Mouse (Mus musculus): ENCODE data around the gene Ccdc159.

The Ccdc159 gene

DNA sequence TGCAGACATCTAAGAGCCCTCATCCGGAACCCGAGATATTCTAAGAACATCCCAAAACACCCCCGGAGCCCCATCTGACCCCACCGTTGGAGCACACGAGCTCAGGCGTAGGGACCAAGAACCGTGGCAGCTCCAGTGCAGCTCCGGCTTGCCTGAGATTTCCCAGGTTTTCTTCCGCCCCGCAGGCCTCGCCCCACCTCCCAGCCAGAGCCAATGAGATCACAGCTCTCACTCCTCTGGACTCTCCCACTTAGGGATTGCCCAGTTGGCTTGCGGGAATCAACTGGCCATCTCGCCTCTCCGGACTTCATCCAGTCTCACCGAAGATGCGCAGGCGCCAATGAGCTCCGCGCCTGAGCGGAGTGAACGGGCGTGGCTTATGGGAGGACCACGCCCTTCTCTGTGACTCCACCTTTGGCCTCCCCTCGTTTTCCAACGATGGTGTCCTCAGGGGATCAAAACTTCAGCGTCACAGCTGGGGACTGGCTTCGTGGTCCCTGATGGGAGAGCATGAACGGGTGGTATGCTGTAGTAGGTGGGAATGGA, at the start of gene Ccdc159, which contains the start of gene Tmem205:
Gene Ccdc159, plus strand, starts transcription at position 264 of the 546 bp plus-strand sequence.
Gene Tmem205, minus strand, starts transcription at position 349 of the 546 bp plus-strand sequence.
- peak; percentile 97 for DNase-seq

DNA sequence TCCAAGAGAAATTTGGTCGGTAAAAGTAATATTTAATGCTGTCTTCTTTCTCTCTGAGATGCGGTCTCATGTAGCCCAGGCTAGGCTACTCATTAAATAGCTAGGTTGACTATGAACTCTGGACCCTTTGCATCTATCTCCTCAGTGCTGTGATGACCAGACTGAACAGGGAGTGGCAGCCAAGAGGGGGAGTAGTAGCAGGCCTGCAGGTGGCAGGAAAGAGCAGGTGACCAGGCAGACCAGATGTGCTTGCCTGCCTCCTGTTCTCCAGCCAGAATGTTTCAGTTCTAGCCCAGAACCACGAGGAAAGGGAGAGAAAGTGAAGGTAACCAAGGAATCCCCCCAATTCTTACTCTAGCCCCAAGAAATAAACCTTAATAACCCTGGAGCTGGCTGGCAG, 38.0 kb upstream of the Ccdc159 start:
- DNase-seq: no peak

DNA sequence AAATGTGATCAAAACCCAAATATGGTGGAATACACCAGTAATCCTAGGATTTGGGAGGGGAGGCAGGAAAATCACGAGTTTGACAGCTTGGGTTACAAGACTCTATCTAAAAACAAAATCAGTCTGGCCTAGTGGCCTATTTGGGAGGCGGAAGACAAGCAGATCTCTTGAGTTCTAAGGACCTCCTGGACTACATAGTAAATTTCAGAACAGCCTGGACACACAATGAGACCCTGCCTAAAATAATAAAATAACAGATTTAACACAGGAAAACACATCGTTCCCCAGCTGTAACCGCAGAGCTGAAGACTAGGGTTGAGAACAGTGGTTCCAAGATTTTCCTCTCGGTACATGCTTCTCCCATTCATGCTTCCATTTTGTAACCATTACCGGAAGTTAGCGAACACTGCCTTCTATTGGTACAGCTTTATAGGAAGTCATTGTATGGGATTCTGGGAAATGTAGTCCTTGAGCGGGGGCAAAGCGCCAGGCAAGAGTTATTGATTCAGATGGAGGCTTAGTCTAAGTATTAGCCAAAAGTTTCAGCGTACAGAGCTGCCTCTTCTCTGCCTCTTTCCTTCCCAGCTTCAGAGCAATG, 25.9 kb upstream of the Ccdc159 start:
- DNase-seq: peak; percentile 77

DNA sequence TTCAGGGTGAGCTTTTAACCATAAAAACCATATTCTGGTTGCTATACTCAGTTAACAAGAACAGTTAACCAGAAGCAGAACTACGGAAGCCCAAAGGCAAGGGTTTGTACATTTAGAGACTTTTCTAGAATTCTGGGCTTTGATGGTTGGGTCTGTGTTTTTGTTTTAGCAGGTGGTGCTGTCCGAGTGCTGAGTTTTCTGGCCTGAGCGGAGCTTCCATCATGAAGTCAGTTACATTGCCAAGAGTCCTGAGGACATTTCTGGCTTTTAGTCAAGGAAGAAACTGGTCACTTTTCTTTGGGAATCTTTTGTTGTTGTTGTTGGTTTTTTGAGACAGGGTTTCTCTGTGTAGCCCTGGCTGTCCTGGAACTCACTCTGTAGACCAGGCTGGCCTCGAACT, 23.2 kb upstream of the Ccdc159 start:
- DNase-seq: no peak

DNA sequence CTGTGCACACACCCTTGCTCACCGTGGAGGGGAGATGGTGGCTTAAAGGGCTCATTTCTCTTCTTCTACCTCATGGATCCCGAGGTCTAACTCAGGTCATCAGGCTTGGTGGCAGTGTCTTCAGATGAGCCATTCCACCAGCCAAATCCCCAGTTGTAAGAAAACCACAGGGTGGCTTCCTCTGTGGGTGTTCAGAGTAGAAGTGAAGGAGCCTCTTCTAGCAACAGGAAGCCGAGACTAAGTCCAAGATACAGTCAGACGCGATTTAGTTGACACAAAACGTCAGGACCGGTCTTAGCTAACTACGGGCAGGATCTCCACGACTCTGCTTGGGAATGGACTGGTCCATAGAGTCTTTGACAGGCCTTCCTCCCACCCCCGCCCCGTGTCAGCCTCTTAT, 19.1 kb upstream of the Ccdc159 start:
- DNase-seq: no peak

DNA sequence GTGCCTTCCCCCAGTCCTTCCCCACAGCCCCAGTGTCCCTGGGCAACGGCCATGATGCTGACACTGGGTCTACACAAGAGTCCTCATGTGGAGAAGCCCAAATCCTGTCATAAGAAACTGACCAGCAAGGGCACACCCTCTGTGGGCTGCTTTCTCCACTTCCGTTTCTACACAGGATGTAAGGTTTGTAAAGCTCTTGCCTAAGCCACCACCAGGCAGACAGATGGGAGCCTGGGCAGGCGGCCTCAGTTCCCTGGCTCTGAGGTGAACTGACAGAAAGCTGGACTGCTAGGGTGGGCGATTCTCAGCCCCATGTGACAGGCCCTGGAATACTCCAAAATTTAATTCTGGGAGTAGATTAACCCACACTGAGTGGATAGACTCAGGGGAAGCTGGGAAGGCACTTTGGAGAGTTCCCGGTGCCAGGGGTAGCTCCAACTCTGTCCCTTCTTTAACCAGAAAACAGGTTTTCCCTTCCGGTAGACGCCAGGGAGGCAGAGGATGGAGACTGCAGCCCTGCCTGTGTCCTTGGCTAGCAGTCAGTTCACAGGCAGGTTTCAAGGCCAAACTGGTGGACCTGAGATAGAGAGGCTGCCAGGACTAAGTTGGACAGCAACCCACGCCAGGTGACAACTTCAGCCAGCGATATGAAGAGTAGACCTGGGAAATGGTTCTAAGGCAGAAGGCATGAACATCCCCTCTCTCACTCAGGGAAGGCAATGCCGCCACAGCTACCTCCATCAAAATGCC, 17.6 kb upstream of the Ccdc159 start:
- DNase-seq: no peak

DNA sequence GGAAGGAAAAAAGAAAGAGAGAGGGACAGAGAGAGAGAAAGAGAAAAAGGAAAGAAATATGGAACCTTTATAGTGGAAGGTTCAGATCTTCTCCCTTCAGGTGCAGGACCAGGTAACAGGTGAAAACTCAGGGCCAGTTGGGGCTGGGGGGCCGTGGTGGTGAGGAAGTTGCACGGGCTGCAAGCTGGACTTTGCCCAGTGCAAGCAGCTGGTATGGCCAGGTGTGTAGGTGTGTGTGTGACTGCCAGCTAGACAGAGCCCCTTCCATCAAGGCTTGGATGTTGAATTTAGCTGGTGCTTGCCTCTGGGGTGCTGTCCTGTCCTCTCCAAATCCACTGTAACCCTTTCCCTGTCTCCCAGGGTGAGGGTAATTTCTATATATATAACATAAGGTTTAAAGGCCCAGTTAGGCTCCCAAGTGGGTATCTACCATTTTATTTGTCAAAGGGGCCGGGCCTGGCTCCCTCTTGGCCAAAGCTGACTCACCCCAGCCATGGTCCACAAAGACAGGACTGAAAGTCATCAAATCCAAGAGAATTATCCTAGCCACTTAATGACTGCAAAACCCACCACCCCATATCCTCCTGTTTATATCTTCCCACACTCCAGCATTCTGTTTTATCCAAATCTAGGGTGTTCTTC, 10.3 kb upstream of the Ccdc159 start:
- no peak for DNase-seq

DNA sequence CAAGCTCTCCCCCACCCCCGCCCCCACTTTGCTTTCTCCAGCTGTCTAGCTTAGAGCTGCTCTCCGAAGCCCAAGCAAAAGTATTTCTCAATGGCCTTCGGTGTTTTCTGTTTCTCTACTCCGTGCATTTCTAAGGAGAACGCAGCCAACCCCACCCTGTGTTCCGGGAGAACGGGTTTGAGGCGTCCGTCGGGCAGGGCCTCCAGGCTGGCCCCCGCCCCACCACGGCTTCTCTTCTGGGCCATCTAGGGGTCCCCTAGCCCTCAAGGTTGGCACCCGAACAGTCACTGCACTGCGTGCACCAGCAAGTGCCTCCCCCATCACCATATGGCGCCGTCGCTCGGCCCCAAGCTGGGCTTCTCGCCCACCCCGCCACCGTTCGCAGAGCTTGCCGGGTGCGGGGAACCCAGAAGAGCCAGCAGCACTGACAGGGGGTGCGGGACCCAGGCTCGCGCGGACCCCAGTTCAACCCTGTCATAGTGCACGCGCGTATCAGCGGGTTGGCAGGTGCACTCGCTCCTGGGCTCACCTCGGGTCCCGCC, 9.7 kb upstream of the Ccdc159 start:
- no peak for DNase-seq

DNA sequence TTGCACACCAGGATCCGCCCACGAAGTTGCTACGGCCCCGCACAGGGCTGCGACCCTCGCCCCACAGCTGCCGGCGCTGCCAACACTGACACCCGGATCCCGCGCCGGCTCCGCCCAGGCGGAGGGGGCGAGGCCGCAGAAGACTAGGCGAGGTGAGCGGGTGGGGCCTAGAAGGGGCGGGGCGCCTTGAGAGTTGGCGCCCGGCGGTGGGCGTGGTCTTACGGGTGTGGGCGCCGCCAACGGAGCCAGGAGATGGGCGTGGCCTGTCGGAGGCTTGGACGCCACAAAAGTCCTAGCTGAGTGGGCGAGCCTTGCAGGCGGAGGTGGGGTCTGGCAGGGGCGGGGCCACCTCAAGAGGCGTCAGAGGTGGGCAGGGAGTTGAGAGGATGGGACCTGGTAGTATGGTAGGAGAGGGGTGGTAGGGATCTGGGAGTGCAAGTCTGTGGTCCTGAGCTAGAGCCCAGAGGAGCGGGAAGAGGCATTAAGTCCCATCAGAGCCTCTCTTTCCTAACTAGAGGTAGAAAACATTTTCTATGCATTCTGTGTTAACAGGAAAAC, 9.2 kb upstream of the Ccdc159 start, which contains the start of gene Rab3d:
Gene Rab3d, minus strand, starts transcription at position 158 of the 558 bp plus-strand sequence.
- peak; percentile 99 for DNase-seq

DNA sequence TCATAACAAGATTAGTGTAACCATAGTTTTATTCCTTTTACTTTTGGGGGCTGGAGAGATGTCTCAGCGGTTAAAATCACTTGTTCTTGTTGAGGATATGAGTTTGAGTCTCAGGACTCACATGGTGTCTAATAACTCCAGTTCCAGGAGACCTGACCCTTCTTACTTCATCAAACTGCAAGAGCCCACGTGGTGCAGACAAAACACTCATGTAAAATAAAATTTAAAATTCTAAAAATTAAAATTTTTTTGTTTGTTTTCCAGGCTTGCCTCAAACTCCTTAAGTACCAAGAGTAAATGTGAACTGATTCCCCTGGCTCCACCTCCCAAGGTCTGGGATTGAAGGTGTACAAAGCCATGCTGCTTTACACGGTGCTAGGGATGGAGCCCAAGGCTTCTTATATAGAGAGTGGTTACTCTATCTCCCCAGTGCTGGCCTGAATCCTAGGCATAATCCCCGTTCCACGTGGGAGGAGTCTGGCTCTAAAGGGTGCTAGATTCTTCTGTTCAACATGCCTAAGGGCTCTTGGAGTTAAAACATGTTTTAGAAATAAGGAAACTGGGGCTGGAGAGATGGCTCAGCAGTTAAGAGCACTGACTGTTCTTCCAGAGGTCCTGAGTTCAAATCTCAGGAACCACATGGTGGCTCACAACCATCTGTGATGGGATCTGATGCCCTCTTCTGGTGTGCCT, 8.4 kb upstream of the Ccdc159 start:
- DNase-seq: no peak

DNA sequence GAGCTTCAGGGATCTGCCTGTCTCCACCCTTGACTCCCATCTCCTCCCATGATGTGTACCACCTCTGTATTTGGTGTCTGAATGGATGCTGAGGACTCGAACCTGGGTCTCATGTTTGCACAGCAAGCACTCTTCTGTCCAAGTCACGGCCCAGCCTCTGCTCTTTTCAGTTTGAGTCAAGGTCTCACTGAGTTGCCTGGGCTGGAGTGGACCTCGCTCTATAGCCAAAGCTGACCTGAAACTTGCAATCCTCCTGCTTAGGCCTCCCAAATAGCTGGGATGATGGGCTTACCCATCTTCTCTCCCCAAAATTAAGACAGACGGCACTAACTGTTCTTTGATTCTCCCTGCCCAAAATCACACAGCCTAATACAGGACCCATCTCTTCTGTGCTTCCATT, 4.2 kb upstream of the Ccdc159 start:
- DNase-seq: no peak

DNA sequence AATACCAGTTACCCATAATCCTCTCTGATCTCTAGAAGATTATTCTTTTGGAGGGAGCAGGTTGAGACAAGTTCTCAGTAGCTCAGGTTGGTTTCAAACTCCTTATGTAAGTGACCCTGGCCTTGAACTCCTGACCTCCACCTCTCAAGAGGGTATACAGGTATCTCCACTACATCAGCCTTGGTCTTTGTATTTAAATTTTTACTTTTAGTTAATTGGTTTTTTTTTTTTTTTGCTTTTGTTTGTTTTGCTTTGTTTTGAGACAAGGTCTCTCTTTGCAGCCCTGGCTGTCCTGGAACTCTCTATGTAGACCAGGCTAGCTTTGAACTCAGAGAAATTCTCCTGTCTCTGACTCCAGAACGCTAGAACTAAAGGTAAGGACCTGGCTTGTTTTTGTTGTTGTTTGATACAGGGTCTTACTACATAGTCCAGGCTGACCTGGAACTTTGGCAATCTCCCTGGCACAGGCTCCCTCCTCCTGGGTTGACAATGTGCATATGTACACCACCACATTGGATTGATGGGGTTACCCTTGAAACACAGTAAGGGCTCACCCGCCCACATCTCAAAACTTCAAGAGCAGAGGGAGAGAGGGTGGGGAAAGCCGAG, 3.7 kb upstream of the Ccdc159 start:
- no peak for DNase-seq

DNA sequence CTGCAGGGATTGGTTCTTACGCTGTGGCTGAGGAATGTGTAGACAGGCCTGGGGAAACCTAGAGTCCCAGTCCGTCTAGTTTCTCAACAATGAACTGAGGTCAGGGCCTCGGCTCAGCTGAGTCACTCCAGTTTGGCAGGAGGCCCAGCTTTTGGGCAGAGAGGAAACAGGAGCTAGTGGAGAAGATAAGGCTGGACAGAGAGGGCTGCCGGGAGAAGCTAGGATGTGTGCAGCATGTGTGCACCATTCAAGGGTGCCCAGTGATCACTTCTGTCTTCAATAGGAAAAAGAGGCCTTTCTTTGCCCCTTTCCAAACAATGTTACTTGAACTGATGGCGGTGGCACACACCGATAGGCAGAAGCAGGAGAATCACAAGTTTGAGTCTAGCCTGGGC, 3.2 kb upstream of the Ccdc159 start:
- DNase-seq: peak; percentile 92

DNA sequence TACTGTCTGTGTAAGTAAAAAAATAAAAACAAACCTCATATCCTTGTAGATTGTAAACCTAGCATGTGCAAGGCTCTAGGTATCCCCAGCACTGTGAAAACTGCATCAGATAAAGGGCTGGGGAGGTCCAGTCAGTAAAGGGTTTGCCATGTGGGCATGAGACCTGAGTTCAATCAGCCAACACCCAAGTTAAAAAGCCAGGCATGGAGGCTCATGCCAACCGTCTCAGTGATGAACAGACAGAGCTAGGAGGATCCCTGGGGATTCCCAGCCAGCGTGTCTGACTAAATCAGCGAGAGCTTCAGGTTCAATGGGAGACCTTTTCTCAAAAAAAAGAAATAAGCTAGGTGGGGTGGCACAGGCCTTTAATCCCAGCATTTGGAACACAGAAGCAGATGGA, 2.2 kb upstream of the Ccdc159 start:
- no peak for DNase-seq

DNA sequence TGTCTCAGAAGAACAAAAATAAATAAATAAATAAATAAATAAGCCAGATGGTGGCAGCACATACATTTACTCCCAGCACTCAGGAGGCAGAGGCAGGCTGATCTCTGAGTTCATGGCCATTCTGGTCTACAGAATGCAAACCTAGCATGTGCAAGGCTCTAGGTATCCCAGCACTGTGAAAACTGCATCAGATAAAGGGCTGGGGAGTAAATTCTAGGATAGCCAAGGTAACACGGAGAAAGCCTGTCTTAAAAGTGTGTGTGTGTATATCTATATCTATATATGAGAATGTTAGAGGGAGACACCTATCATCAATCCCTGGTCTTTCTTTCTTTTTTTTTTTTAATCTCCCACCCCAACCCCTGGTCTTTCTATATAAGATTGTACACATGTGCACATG, 1.8 kb upstream of the Ccdc159 start:
- DNase-seq: no peak

DNA sequence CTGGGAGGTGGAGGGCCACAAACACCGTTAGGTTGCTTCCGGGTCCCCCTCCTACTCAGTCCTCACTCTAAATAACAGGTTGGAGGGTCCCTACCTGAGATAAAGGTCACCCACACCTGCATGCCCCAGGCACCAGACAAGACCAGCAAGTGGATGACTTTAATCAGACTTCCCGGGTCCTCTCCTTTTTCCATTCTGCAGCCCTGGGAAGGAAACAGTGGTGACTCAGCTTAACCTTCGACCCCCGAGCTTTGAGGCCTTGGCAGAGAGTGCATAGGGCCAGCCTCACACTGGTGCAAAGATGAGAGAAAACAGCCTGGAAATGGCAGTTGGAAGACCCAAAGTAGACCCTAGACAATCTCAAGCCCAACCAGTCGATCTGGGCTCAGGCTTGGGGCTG, 1.1 kb upstream of the Ccdc159 start:
- DNase-seq: peak; percentile 40

DNA sequence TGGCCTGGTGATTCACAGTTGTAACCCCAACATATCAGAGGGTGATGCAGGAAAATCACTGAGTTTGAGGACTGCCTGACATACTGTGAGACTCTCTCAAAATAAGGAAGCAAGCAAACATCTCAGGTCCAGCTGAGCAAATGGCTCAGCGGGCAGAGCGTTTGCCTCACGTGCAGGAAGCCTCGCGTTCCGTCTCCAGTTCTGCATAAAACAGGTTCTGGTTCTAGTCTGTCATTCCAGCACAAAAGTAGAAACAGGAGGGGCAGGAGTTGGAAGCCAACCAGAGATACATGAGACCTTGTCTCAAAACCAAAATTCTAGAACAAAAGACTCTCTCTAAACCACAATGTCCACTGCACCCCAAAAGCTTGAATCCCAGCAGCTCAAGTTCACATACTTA, 487 bp upstream of the Ccdc159 start:
- DNase-seq: no peak

DNA sequence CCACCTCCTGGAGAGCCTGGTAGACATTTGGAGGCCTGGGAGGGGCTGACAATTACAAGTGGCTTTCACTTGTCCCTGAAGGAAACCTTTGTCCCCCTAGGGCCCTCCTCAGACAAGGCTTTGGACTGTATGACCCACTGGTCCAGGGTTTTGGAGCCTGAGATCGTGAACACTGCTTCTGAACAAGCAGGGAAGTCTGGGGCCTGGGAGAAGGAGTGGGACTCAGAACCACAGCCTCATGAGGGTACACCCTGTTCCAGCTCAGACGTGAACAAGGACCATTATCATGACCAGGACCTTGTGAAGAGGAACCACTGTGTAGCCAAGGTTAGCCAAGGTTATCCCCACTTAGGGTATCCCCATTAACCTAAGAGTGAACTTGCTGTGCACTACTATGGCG, 1.9 kb downstream of the Ccdc159 start:
- DNase-seq: no peak

DNA sequence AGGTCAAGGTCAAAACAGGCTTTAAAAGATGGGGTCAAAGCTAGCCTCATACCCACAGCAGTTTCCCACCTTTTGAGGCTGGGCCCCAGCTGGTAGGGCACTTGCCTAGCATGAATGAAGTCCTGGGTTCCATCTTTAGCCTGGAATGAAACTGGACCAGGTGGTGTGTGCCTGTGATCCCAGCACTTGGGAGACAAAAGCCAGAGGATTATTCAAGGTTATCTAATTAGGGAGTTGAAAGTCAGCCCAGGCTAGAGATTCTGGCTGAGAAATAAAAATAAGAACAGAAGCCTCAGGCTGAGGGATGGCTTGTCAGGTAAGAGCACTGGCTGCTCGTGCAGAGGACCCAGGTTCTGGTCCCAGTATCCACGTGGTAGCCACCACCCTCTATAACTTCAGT, 4.7 kb downstream of the Ccdc159 start:
- no peak for DNase-seq

DNA sequence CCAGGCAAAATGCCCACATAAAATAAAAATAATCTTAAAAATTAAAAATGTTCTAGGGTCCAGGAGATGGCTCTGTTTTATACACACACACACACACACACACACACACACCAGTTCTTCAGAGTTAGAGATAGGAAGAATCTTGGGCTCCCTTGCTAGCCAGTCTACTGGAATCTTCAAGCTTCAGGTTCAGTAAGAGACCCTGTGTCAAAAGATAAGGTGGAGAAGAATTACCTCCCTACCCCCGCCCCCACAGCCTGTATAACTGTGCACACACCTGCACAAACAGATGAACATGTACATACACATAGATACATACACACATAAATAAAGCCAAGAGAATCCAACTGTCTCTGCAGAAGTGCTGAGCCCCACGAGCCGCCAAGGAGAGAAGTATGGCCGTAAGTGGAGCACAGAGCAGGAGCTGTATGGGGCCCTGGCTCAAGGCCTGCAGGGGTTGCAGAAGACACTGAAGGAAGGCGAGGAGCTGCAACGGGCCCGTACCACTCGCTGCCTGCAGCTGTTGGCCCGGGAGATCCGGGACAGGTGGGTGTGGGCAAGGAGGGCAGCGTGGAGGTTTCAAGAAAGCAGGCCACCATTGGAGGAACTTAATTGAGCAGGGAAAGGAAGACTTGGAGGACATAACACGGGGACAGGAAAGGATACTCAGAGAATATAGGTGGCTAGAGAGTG, 5.3 kb downstream of the Ccdc159 start:
- DNase-seq: no peak

DNA sequence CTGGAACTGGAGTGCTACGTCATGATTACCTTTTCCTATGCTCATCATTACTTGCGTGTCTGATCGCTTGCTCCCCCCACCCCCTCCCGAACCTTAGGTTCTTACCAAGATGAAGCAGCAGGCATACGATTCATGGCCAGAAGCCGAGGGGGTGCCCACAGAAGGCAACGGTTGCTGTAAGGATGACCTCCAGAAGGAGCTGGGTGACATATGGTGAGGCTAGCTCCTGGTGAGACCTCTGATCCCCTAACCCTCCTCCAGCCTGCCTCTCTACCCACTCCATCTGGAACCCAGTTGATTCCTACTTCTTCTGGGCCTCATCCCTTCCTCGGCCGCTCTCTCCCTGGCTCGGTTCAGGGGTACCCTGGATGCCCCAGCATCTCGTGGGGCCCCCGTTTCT, 6.8 kb downstream of the Ccdc159 start:
- DNase-seq: no peak
